Mouse (Mus musculus) bone marrow macrophage, adult 2 months (primary cell): Measurements from ENCODE around the gene Gns.

ENCODE experiments used
- CTCF ChIP-seq: IDR thresholded peaks from 2 replicates; pipeline ENCODE4 v1.5.1; 2012; ENCODE audit warnings: low read depth, mild to moderate bottlenecking, low read length, moderate library complexity
- POLR2A ChIP-seq: IDR thresholded peaks from 2 replicates; pipeline ENCODE4 v1.6.1; 2012; ENCODE audit warnings: mild to moderate bottlenecking, low read depth, low read length, borderline replicate concordance

GRCm38 (mm10) chr10:121403104-121403503 is 38.2 kb downstream of the Gns start:
- TF ChIP-seq CTCF: no peak
- no peak for TF ChIP-seq POLR2A
